Mouse (Mus musculus): ENCODE results near the gene BC055324.
"Not testable (repeated sequence)": the region's sequence is repeated elsewhere in the genome, so short reads cannot be mapped to it uniquely, and the experiment has no call there.

DNA sequence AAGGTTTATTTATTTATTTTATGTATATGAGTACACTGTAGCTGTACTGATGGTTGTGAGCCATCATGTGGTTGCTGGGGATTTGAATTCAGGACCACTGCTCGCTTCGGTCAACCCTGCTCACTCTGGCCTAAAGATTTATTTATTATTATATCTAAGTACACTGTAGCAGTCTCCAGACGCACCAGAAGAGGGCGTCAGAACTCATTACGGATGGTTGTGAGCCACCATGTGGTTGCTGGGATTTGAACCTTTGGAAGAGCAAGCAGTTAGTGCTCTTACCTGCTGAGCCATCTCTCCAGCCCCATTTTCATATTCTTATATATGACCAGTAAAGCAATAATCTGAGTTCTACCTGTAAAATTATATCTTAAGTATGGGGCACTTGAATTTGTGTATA lies 27.5 kb upstream of the BC055324 start:
- not testable (repeated sequence) for TF ChIP-seq POLR2A (IDR thresholded peaks at IDR 0.05; ENCODE audit: borderline replicate concordance, control insufficient read depth, low read depth, low read length); CTCF (IDR thresholded peaks at IDR 0.05; ENCODE audit: control insufficient read depth, insufficient read depth, low read length)

Data from bone marrow, adult 2 months (tissue).